Mouse (Mus musculus): ENCODE results near the gene Tceal9.

DNA sequence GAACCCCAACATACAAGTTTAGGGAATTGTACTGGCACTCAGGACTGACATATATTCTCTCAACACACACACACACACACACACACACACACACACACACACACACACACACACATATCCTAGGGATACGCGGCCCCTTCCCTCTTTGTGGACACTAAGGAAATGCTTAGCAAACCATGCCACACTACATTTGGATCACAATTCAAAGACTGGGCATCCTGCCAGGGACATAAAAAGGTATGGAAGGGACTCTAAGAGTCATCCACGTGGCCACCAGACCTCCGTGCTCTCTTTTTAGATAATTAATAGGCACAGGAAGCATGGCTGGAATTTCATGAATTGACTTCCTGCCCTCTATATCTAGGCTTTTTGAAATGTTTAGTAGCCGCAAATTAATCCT is 17.1 kb upstream of the Tceal9 start:
- TF ChIP-seq POLR2A (IDR thresholded peaks at IDR 0.05; ENCODE audit: low read depth, low read length) (no peak), MAFK (IDR thresholded peaks at IDR 0.05; ENCODE audit: insufficient replicate concordance, low read length) (no peak), ZMIZ1 (IDR thresholded peaks at IDR 0.05; ENCODE audit: low read depth, low read length) (no peak), BHLHE40 (IDR thresholded peaks at IDR 0.05; ENCODE audit: low read depth, low read length) (no peak), CTCF (conservative IDR thresholded peaks at IDR 0.05 in 1 of 2, IDR thresholded peaks at IDR 0.05 in 1 of 2; ENCODE audit: low read depth in 2 of 2, low read length in 2 of 2) (no peak), RCOR1 (conservative IDR thresholded peaks at IDR 0.05; ENCODE audit: low read depth, low read length) (no peak), MAX (IDR thresholded peaks at IDR 0.05; ENCODE audit: low read length) (no peak), GABPA (IDR thresholded peaks at IDR 0.05; ENCODE audit: insufficient replicate concordance, low read depth, low read length) (no peak), HCFC1 (IDR thresholded peaks at IDR 0.05; ENCODE audit: low read depth, low read length) (no peak), IRF4 (IDR thresholded peaks at IDR 0.05; ENCODE audit: low read depth, low read length) (no peak), MEF2A (IDR thresholded peaks at IDR 0.05; ENCODE audit: borderline replicate concordance, low read depth, low read length) (no peak)
